Mouse (Mus musculus) kidney, embryonic 14.5 days (tissue): ENCODE measurements at regions not wholly inside any gene's neighbourhood (a gene's known extent, or its start where the extent isn't known, plus 50 kb on each side); places are given as distances from the start of the nearest gene placed in this dataset.

ENCODE experiments used
- ATAC-seq: fragments of 200-750 bp; cut with Nextera tagmentation; 2 replicates; pipeline ENCODE4 v1.8.0; 2017; ENCODE audit warnings: moderate number of reproducible peaks, mild to moderate bottlenecking, moderate TSS enrichment, moderate library complexity; ENCODE audit not compliant: low FRiP score, low TSS enrichment
- H3K27ac ChIP-seq: fragments of 300-500 bp; sonication (generic); 2 replicates; pipeline ENCODE4 v1.5.1; 2014; ENCODE audit warnings: low read depth, mild to moderate bottlenecking, low read length, moderate library complexity, mixed read lengths
- H3K27me3 ChIP-seq: fragments of 300-500 bp; sonication (generic); 2 replicates; pipeline ENCODE4 v1.6.1; 2014; ENCODE audit warnings: mild to moderate bottlenecking, low read length; ENCODE audit not compliant: control insufficient read depth, insufficient read depth
- H3K36me3 ChIP-seq: fragments of 300-500 bp; sonication (generic); 2 replicates; pipeline ENCODE4 v1.6.1; 2014; ENCODE audit warnings: low read length, mixed read lengths; ENCODE audit not compliant: control insufficient read depth, insufficient read depth
- H3K4me1 ChIP-seq: fragments of 300-500 bp; sonication (generic); 2 replicates; pipeline ENCODE4 v1.6.1; 2014; ENCODE audit warnings: low read length, mixed read lengths; ENCODE audit not compliant: control insufficient read depth, insufficient read depth
- H3K4me2 ChIP-seq: fragments of 300-500 bp; sonication (generic); replicated peaks from 2 replicates; pipeline ENCODE4 v1.6.1; 2014; ENCODE audit warnings: low read depth, mild to moderate bottlenecking, low read length
- H3K4me3 ChIP-seq: fragments of 300-500 bp; sonication (generic); 2 replicates; pipeline ENCODE4 v1.5.1; 2014; ENCODE audit warnings: mild to moderate bottlenecking, low read length
- H3K9ac ChIP-seq: fragments of 300-500 bp; sonication (generic); 2 replicates; pipeline ENCODE4 v1.6.1; 2014; ENCODE audit warnings: low read depth, mild to moderate bottlenecking, low read length, moderate library complexity
- H3K9me3 ChIP-seq: fragments of 300-500 bp; sonication (generic); 2 replicates; pipeline ENCODE4 v1.6.1; 2016; ENCODE audit warnings: low read length; ENCODE audit not compliant: control insufficient read depth
- WGBS: fragments of 180-500 bp; shearing (Covaris S2); extraction: QIAGEN DNeasy Blood & Tissue Kit; methylation state at CpG from one replicate; pipeline ENCODE4 v1.1.7; 2014; 5-methylcytosine and 5-hydroxymethylcytosine counted together

- 21% methylated on average over 5 of the region's 5 CpGs for WGBS
- Histone ChIP-seq H3K9ac (no peak overlapping the region), H3K9me3 (no peaks in the 10 kb centered on the region), H3K36me3 (no peaks in the 10 kb centered on the region), H3K4me2 (no peak overlapping the region), H3K4me3 (no peak overlapping the region), H3K27ac (peak overlapping the region; percentile 57), H3K27me3 (no peaks in the 10 kb centered on the region), H3K4me1 (peaks cover 10% of the 10 kb centered on the region)
- ATAC-seq: peak; percentile 93
Observed at GRCm38 (mm10) chr14:76927245-76927806, 109.2 kb upstream of the Ccdc122 start.

GRCm38 (mm10) chr14:76926416-76926815, 110.2 kb upstream of the Ccdc122 start:
- no peaks in the 10 kb centered on the region for H3K36me3 ChIP-seq
- ATAC-seq: no peak
- H3K4me2 ChIP-seq: no peak overlapping the region
- H3K9me3 ChIP-seq: no peaks in the 10 kb centered on the region
- peak overlapping the region; percentile 57; the same call in 1 of the 2 replicates for H3K27ac ChIP-seq
- H3K9ac ChIP-seq: no peak overlapping the region
- 61% methylated on average over 7 of the region's 7 CpGs for WGBS
- H3K4me1 ChIP-seq: peaks cover 8% of the 10 kb centered on the region
- no peaks in the 10 kb centered on the region for H3K27me3 ChIP-seq
- no peak overlapping the region for H3K4me3 ChIP-seq

DNA sequence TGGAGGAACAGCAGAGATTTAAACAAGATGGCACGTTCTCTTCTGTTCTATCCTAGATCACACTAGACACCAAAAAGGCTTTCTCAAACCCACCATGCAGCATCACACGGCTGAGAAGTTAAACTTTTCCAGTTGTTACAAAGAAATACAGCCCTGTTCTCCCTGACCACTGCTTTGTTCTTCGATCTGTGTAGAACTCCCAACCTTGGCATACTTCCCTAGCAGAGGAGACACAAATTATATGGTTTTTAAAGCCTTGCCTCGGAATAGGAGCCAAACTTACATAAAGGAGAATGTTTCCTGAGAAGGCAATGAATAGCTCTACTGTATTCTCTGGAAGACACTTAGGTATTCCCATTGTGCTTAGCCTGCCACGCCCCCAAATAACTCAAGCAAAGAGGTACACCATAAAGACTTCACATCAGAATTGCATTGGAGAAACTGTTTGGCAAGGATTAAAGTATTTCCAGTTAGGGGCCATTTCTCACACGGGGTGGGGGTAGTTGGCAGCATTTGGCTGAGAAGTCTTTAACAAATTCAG, 114.1 kb upstream of the Ccdc122 start:
- 66% methylated on average over 6 of the region's 6 CpGs for WGBS

DNA sequence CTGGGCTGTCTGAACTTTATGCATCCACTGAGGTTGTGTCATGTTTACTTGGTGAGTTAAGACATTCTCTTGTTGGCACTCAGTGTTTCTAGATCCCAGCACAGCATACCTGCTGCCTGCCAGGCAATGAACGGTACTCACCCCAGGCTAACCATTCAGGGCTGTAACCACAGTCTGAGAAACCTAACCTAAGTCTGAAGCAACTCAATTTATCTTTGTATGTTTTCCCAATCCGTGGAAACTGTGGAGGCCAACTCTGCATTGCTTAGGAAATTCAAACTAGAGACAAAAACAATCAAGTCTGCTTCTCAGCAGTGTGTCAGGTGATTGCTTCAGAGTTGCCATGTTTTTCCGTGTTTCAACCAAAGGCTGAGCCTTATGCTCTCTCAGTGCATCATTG, 118.5 kb upstream of the Ccdc122 start:
- H3K27me3 ChIP-seq: no peaks in the 10 kb centered on the region
- H3K9me3 ChIP-seq: no peaks in the 10 kb centered on the region
- H3K4me3 ChIP-seq: no peak overlapping the region
- H3K4me1 ChIP-seq: peaks cover 8% of the 10 kb centered on the region
- no peak overlapping the region for H3K27ac ChIP-seq
- 71% methylated on average over 3 of the region's 3 CpGs for WGBS
- no peak overlapping the region for H3K9ac ChIP-seq
- no peak overlapping the region for H3K4me2 ChIP-seq
- ATAC-seq: no peak
- no peaks in the 10 kb centered on the region for H3K36me3 ChIP-seq

More for the DNA sequence above, 114.1 kb upstream of the Ccdc122 start:
- H3K4me1 ChIP-seq: peaks cover 8% of the 10 kb centered on the region
- H3K4me2 ChIP-seq: no peak overlapping the region
- H3K27ac ChIP-seq: no peak overlapping the region
- H3K9me3 ChIP-seq: no peaks in the 10 kb centered on the region
- H3K4me3 ChIP-seq: no peak overlapping the region
- no peaks in the 10 kb centered on the region for H3K36me3 ChIP-seq
- H3K9ac ChIP-seq: no peak overlapping the region
- ATAC-seq: no peak
- H3K27me3 ChIP-seq: no peaks in the 10 kb centered on the region

- no peak for ATAC-seq
- Histone ChIP-seq H3K9me3 (no peaks in the 10 kb centered on the region), H3K4me1 (peaks cover 16% of the 10 kb centered on the region), H3K36me3 (no peaks in the 10 kb centered on the region), H3K27ac (no peak overlapping the region), H3K4me3 (no peak overlapping the region), H3K4me2 (no peak overlapping the region), H3K9ac (no peak overlapping the region), H3K27me3 (no peaks in the 10 kb centered on the region)
- WGBS: 68% methylated on average over 10 of the region's 10 CpGs
Observed at GRCm38 (mm10) chr14:76917139-76917929, 119.2 kb upstream of the Ccdc122 start.

DNA sequence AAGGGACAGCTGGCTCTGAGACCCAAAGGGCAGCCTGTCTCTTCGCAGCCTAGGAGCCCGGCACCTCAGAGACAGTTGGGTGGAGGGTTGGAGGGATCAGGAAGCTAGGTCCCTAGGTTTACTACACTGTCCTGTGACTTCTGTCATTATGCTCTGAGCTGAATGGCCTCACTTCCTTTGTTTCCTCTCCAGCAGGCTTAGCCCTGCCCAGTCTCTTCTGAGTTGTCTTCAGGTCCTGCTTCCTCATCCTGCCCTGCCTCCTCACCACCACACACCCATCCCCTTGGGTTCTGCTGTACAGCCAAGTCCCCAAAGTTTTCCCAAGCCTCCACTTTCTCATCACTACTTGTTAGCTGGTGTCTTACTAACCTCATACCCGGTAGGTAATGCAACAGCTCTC, 122.7 kb upstream of the Ccdc122 start:
- WGBS: 85% methylated on average over 3 of the region's 3 CpGs

GRCm38 (mm10) chr14:76912301-76913001, 124.1 kb upstream of the Ccdc122 start:
- Histone ChIP-seq H3K4me2 (no peak overlapping the region), H3K36me3 (no peaks in the 10 kb centered on the region), H3K9ac (no peak overlapping the region), H3K27me3 (no peaks in the 10 kb centered on the region), H3K9me3 (no peaks in the 10 kb centered on the region), H3K27ac (peak overlapping the region; percentile 76), H3K4me1 (peaks cover 26% of the 10 kb centered on the region), H3K4me3 (no peak overlapping the region)
- ATAC-seq: peak; percentile 94
- 2% methylated on average over 8 of the region's 8 CpGs for WGBS

More for the DNA sequence above, 122.7 kb upstream of the Ccdc122 start:
- H3K4me2 ChIP-seq: no peak overlapping the region
- H3K4me3 ChIP-seq: no peak overlapping the region
- H3K4me1 ChIP-seq: peaks cover 26% of the 10 kb centered on the region
- ATAC-seq: no peak
- peak overlapping the region; percentile 76; the same call in 1 of the 2 replicates for H3K27ac ChIP-seq
- H3K9ac ChIP-seq: no peak overlapping the region
- H3K9me3 ChIP-seq: no peaks in the 10 kb centered on the region
- no peaks in the 10 kb centered on the region for H3K36me3 ChIP-seq
- no peaks in the 10 kb centered on the region for H3K27me3 ChIP-seq

DNA sequence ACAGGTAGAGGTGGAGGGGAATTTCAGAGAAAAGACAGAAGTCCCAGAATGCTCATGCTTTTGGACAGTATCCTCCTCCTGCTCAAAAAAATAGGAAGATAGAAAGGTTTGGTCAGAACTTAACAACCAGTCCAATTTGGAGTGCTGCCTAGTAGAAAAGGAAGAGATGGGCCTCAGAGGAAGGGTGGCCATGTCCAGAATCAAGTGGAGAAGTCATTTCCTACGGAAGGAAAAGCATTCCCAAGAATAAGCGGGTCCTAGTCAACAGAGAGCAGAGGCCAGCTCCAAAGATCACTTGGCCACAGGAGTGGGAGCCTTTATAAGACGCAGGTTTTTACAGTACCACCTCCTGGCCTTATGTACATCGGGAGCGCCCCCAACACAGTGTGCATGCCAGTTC, 125.3 kb upstream of the Ccdc122 start:
- Histone ChIP-seq H3K27me3 (no peaks in the 10 kb centered on the region), H3K36me3 (no peaks in the 10 kb centered on the region), H3K4me2 (no peak overlapping the region), H3K9me3 (peaks cover under 1% of the 10 kb centered on the region; the same call in 1 of the 2 replicates), H3K27ac (no peak overlapping the region), H3K9ac (no peak overlapping the region), H3K4me3 (no peak overlapping the region), H3K4me1 (peaks cover 26% of the 10 kb centered on the region)
- WGBS: 85% methylated on average over 5 of the region's 5 CpGs
- no peak for ATAC-seq
